Mouse (Mus musculus) brain, embryonic 14.5 days (tissue): Measurements from ENCODE around the gene Crlf1.

Experiments
- CTCF ChIP-seq: fragments of 200-500 bp; IDR thresholded peaks from 2 replicates; pipeline ENCODE4 v1.5.1; 2012; ENCODE audit warnings: inconsistent platforms, mild to moderate bottlenecking, moderate library complexity, borderline replicate concordance; ENCODE audit not compliant: insufficient read depth, insufficient read length; ENCODE audit errors: extremely low read depth
- POLR2A ChIP-seq: fragments of 200-500 bp; IDR thresholded peaks from 2 replicates; pipeline ENCODE4 v1.6.1; 2012; ENCODE audit warnings: mild to moderate bottlenecking, inconsistent platforms, borderline replicate concordance; ENCODE audit not compliant: poor library complexity, insufficient read depth, insufficient read length, severe bottlenecking; ENCODE audit errors: extremely low read depth

GRCm38 (mm10) chr8:70493692-70494415, 896 bp downstream of the Crlf1 start:
- TF ChIP-seq POLR2A, result no peak
- no peak for TF ChIP-seq CTCF
